Mouse (Mus musculus) G1E (cell line): ENCODE results near the gene Vps53.

Experiments used
- CTCF ChIP-seq: IDR thresholded peaks from 2 replicates; pipeline ENCODE4 v1.5.1; 2012; ENCODE audit warnings: low read depth, low read length, inconsistent platforms, mixed read lengths
- GATA1 ChIP-seq: IDR thresholded peaks from 2 replicates; pipeline ENCODE4 v1.6.1; 2012; ENCODE audit warnings: borderline replicate concordance, low read length, inconsistent platforms, mixed read lengths

DNA sequence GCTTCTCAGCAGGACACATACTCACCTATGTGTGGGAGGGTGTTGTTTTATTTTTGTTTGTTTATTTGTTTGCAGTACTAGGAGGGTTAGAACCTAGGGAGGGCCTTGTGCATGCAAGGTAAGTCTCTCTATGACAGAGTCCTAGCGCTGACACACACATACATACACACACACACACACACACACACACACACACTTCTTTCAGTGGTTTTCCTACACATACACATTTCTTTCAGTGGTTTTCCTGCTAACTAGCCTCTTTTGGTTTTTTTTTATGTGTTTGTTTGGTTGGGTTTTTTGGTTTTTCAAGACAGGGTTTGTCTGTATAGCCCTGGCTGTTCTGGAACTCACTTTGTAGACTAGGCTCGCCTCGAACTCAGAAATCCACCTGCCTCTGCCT is 69.0 kb downstream of the Vps53 start:
- no peak for TF ChIP-seq CTCF
- no peak for TF ChIP-seq GATA1
